Mouse (Mus musculus): ENCODE measurements around the gene Usp22.

Usp22 gene

DNA sequence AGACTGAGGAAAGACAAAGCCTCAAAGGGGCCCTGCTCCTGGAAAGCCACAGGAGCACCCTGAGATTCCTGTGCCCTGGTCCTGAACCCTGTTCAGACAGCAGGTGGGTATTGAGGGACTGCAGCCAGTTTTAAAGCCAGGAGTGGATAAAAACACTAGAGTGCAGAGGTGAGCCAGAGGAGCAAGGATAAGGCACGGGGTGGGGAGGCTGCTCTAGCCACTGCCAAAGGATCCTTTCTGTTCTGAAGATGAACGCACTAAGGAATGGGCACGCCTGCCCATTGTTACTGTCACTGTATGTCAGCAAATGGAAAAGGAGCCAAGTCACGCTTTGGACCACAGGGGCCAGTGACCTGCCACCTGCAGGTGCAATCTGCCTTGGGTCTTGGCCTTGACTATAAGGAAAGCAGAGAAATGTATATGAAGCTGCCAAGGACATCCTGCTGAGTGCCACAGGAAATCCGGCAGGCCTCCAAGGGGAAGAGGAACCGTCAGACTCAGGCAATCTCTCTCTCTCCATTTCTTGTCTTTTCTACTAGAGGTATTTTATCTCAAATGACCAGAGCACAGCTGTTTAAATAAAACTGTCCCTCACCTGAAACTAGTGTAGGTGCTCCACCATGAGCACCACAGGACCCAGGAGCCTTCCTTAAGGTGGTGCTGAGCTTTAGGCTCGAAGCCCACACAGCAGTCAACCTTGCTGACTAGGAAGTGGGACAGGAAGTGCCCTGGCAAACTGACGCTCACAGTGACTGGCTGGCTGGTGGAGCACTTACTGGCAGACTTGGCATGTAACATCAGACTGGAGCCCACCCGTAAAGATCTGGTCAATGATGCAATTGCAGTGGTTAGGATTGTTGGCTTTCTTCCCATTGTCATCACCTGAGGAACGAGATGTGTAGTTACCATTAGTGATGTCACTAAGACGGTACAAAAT, 14.8 kb downstream of the Usp22 start:
- Histone ChIP-seq H3K4me3 (replicated peaks; ENCODE audit: low read length) (no peak overlapping the region), H3K36me3 (ENCODE audit: insufficient read depth, low read length) (peaks cover 100% of the 10 kb centered on the region), H3K27me3 (ENCODE audit: insufficient read depth, low read length) (no peaks in the 10 kb centered on the region), H3K4me1 (replicated peaks; ENCODE audit: low read depth, low read length) (peaks cover 28% of the 10 kb centered on the region), H3K9me3 (ENCODE audit: low read length) (peaks cover 6% of the 10 kb centered on the region)
- TF ChIP-seq POU5F1 (IDR thresholded peaks at IDR 0.05; ENCODE audit: borderline replicate concordance, low read length) (no peak), NANOG (IDR thresholded peaks at IDR 0.05; ENCODE audit: borderline replicate concordance, low read length) (no peak), CTCF (conservative IDR thresholded peaks at IDR 0.05; ENCODE audit: low read length) (no peak)

DNA sequence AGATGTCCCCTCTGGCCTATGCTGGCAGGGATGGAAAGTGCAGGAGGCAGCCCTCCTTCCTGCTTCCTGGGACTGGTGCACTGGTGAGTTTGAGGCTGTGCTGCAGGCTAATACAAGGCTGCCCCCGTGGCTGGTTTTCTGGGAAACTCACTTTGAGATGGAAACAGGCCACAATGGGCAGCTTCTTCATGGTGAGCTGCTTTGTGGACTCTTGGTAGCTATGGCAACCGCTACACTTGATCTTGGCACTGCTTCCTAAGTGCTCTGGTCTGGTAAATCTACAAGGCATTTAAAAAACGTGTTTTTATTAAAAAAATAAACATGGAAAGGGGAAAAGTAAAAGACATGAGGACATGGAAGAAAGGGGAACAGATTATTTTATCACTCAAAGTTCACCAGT, 16.7 kb downstream of the Usp22 start:
- peaks cover 28% of the 10 kb centered on the region for H3K4me1 ChIP-seq (replicated peaks; ENCODE audit: low read depth, low read length)
- H3K9me3 ChIP-seq (ENCODE audit: low read length): peaks cover 9% of the 10 kb centered on the region
- H3K27me3 ChIP-seq (ENCODE audit: insufficient read depth, low read length): no peaks in the 10 kb centered on the region
- H3K36me3 ChIP-seq (ENCODE audit: insufficient read depth, low read length): peaks cover 100% of the 10 kb centered on the region
- no peak overlapping the region for H3K4me3 ChIP-seq (replicated peaks; ENCODE audit: low read length)
- TF ChIP-seq POU5F1 (IDR thresholded peaks at IDR 0.05; ENCODE audit: borderline replicate concordance, low read length) (no peak), NANOG (IDR thresholded peaks at IDR 0.05; ENCODE audit: borderline replicate concordance, low read length) (no peak), CTCF (conservative IDR thresholded peaks at IDR 0.05; ENCODE audit: low read length) (no peak)

DNA sequence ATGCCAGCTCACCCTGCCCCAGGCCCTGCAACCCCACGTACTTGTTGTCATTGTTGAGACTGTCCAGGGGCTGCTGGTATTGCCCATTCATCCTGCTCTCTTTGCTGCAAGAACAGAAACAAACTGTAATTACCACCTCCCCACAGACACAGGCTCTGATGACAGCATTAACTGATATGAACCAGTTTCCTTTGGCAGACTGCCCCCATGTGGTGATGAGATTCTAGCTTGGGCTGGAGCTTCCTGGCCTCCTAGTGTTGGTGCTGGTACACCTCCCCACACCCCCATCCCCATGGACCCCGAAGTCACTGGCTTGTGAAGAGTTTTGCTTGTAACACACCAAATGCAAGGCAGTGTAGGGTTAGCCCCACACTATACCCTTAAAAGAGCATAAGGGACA, 19.1 kb downstream of the Usp22 start:
- no peak overlapping the region for H3K4me3 ChIP-seq (replicated peaks; ENCODE audit: low read length)
- H3K36me3 ChIP-seq (ENCODE audit: insufficient read depth, low read length): peaks cover 95% of the 10 kb centered on the region
- peaks cover 9% of the 10 kb centered on the region for H3K9me3 ChIP-seq (ENCODE audit: low read length)
- peaks cover 24% of the 10 kb centered on the region for H3K4me1 ChIP-seq (replicated peaks; ENCODE audit: low read depth, low read length)
- no peaks in the 10 kb centered on the region for H3K27me3 ChIP-seq (ENCODE audit: insufficient read depth, low read length)
- TF ChIP-seq POU5F1 (IDR thresholded peaks at IDR 0.05; ENCODE audit: borderline replicate concordance, low read length) (no peak), CTCF (conservative IDR thresholded peaks at IDR 0.05; ENCODE audit: low read length) (no peak), NANOG (IDR thresholded peaks at IDR 0.05; ENCODE audit: borderline replicate concordance, low read length) (no peak)

DNA sequence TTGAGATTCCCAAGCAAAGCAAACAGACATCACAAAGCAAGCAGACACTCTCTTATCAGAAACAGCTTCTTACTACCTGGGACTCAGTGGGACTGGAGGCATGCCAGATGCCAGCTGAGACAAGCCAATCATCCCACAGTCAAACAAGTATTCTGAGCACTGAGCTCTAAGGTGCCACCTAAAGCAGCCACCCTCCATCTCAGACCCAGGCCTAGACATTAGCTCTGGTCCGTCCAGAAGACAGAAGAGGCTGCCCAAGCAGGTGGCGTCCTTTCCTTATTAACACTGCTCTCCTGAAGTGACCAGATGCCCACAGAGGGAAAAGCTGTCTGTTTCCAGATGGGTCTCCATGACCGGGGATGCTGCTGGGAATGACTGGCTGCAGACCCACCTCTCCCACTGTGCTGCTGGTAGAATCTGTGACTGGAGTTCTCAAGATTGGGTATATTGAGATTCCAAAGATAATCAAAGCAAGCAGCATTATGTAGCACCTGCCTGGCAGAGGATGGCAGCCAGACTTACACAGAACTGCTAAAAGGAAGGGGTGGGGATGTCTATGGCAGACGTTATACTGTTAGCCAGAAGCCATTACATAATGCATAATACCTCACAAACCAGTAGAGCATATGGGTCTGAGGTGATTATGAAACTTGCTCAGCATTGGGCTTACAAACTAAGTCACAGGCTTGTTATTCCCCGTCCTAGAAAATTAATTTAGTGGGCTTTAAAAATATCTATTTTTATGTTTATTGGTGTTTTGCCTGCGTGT, 24.4 kb downstream of the Usp22 start:
- no peak for TF ChIP-seq POU5F1 (IDR thresholded peaks at IDR 0.05; ENCODE audit: borderline replicate concordance, low read length)
- no peak for TF ChIP-seq CTCF (conservative IDR thresholded peaks at IDR 0.05; ENCODE audit: low read length)
- no peak for TF ChIP-seq NANOG (IDR thresholded peaks at IDR 0.05; ENCODE audit: borderline replicate concordance, low read length)
- H3K4me3 ChIP-seq (replicated peaks; ENCODE audit: low read length): no peak overlapping the region
- peaks cover 22% of the 10 kb centered on the region for H3K4me1 ChIP-seq (replicated peaks; ENCODE audit: low read depth, low read length)
- H3K27me3 ChIP-seq (ENCODE audit: insufficient read depth, low read length): peaks cover 30% of the 10 kb centered on the region
- H3K9me3 ChIP-seq (ENCODE audit: low read length): peaks cover 6% of the 10 kb centered on the region
- peaks cover 42% of the 10 kb centered on the region for H3K36me3 ChIP-seq (ENCODE audit: insufficient read depth, low read length)

DNA sequence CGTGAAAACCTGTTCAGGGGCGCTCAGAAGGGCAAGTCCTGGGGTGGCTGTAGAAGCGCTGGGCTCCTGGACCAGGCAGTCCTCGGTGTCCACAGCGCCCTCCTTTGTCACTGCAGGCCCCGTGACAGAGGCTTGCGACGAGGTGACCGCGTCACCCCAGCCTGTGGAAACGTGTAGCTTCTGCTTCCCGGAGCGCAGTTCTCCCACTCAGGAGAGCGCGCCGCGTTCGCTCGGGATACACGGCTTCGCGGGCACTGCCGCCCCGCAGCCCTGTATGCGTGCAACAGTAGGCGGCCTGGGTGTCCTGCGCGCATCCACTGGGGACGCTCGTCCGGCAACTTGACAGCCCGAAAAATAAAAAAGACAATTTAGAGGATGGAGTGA, 27.6 kb downstream of the Usp22 start:
- peaks cover 30% of the 10 kb centered on the region for H3K27me3 ChIP-seq (ENCODE audit: insufficient read depth, low read length)

DNA sequence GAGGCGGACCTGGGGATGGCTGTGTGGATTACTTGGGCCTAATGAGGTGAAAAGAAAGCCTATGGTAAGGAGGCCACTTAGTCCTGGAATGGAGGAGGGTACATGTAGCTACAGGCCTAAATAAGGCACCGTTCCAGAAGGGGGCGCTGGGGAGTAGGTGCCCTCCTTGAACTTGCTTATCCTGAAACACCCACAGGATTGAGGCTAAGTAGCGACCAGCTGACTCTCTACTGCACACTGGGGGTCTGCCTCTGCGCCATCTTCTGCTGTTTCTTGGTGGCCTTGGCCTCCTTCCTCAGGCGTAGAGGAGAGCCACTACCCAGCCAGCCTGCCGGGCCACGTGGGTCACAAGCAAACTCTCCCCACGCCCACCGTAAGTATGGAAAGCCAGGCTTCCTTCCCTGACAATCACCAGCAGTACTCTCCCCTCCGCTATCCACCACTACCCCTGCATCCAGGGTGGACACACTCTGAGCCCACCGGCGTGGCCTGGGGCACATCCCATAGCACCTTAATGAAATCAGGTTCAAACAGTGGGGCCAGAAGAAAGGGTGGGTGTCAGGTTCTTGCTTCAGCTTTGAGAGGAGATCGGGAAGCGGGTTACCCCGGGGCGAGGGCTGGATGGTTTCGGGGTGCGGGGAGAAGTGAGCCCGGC, 28.1 kb downstream of the Usp22 start:
- peaks cover 30% of the 10 kb centered on the region for H3K4me1 ChIP-seq (replicated peaks; ENCODE audit: low read depth, low read length)
- peak overlapping the region; percentile 75 for H3K4me3 ChIP-seq (replicated peaks; ENCODE audit: low read length)
- TF ChIP-seq CTCF (conservative IDR thresholded peaks at IDR 0.05; ENCODE audit: low read length) (peak; percentile 91), POU5F1 (IDR thresholded peaks at IDR 0.05; ENCODE audit: borderline replicate concordance, low read length) (no peak), NANOG (IDR thresholded peaks at IDR 0.05; ENCODE audit: borderline replicate concordance, low read length) (no peak)
- H3K9me3 ChIP-seq (ENCODE audit: low read length): no peaks in the 10 kb centered on the region
- peaks cover 30% of the 10 kb centered on the region for H3K27me3 ChIP-seq (ENCODE audit: insufficient read depth, low read length)
- peaks cover 5% of the 10 kb centered on the region; the same call in 1 of the 2 replicates for H3K36me3 ChIP-seq (ENCODE audit: insufficient read depth, low read length)

More for the DNA sequence above, 27.6 kb downstream of the Usp22 start:
- Histone ChIP-seq H3K36me3 (ENCODE audit: insufficient read depth, low read length) (peaks cover 10% of the 10 kb centered on the region), H3K9me3 (ENCODE audit: low read length) (no peaks in the 10 kb centered on the region), H3K4me1 (replicated peaks; ENCODE audit: low read depth, low read length) (peaks cover 30% of the 10 kb centered on the region), H3K4me3 (replicated peaks; ENCODE audit: low read length) (peak overlapping the region; percentile 75)
- no peak for TF ChIP-seq POU5F1 (IDR thresholded peaks at IDR 0.05; ENCODE audit: borderline replicate concordance, low read length)
- TF ChIP-seq NANOG (IDR thresholded peaks at IDR 0.05; ENCODE audit: borderline replicate concordance, low read length): no peak
- no peak for TF ChIP-seq CTCF (conservative IDR thresholded peaks at IDR 0.05; ENCODE audit: low read length)

DNA sequence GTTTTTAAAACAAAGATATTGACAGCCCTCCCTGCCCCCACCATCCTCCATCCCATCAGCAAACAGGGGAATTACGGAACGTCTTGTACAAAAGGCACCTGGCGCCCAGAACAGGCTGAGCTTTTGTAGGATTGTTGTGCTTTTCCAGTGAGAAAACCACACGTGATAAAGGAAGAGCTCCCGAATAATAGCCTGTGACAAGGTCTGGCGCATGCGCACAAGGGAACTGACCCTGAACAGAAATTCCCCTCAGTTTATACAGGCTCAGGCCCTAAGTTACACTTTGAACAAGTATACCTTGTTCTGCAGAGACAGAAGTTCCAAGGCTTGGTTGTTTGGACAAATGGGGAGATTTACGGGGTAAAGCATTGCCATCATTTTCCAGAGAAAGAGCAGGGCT, 29.3 kb downstream of the Usp22 start:
- Histone ChIP-seq H3K27me3 (ENCODE audit: insufficient read depth, low read length) (peaks cover 30% of the 10 kb centered on the region), H3K4me1 (replicated peaks; ENCODE audit: low read depth, low read length) (peaks cover 22% of the 10 kb centered on the region), H3K36me3 (ENCODE audit: insufficient read depth, low read length) (no peaks in the 10 kb centered on the region), H3K9me3 (ENCODE audit: low read length) (no peaks in the 10 kb centered on the region), H3K4me3 (replicated peaks; ENCODE audit: low read length) (no peak overlapping the region)
- no peak for TF ChIP-seq CTCF (conservative IDR thresholded peaks at IDR 0.05; ENCODE audit: low read length)
- TF ChIP-seq NANOG (IDR thresholded peaks at IDR 0.05; ENCODE audit: borderline replicate concordance, low read length): no peak
- TF ChIP-seq POU5F1 (IDR thresholded peaks at IDR 0.05; ENCODE audit: borderline replicate concordance, low read length): no peak

All from E14TG2a.4 (cell line).